Mouse (Mus musculus) kidney, postnatal 4 days (tissue): ENCODE measurements around the gene BC052040.

Experiments used
- DNase-seq, 2 experiments: peaks; one replicate each; pipeline ENCODE4 v3.0.0; 2021; ENCODE audit warnings: mixed read lengths in 2 of 2

The BC052040 gene

DNA sequence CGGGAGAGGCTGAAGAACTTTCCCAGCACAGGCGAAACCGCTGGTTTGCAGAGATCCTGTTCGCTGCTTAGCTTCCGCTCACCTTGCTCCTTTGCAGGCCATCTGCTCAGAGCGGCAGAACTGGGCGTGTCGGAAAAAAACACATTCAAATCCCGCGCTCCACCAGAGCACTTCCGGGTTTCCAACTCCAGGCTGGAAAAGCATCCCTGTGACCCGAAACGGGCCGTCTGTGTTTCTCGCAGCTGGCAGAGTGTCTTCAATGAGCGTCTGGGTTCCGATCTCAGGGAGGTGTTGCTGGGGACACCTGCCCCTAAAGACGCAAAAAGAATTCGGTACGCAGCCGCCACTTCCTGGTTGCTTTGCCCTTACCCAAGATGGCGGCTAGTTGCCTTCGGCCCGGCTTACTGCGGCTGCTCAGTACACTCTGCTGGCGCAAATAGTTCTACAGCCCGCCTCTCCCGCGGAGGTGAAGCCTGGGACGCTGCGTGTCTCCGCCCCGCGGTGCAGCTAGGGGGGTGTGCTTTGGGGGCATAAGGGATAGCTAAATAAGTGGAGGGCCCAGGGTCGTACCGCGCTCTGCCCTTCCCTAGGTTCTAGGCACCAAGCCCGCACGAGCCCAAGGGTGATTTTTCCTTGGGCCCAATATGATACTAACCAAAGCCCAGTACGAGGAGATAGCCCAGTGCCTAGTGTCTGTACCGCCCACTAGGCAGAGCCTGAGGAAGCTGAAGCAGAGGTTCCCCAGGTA, at the start of gene BC052040:
Gene BC052040 (plus strand): TSS at position 476 of the 748 bp plus-strand sequence.
- DNase-seq = peak; percentile 91 to 94

DNA sequence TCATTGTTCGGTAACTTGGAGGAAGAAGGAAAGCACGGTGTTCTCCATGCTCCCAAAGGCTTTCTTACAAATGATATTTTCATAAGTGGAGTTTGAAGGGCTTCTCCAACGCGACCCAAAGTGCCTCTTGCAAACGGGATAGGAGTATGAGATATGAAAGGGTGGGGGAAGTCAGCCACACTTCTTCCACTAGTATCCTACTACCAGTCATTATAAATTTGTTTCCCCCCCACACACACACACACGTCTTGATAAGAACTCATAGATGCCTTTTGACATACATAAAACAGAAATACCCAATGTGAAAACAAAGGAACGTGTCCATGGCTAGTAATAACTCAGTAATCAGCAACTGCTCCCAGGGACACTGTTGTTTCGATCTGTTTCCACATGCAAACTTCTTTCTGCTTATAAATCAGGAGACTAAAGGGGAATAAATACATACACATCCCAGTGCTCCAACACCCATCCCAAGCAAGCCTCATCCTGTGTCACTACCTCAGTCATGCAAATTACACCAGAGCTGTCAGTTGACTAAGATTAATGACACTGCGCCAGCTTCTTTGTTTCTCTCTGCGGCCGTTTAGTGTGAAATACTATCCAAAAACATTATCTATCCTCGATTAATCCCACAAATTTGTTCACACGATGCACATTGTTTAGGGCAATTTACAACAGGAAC, 43.4 kb upstream of the BC052040 start:
- no peak for DNase-seq

GRCm38 (mm10) chr2:115538691-115539283, 42.7 kb upstream of the BC052040 start:
- DNase-seq = no peak

DNA sequence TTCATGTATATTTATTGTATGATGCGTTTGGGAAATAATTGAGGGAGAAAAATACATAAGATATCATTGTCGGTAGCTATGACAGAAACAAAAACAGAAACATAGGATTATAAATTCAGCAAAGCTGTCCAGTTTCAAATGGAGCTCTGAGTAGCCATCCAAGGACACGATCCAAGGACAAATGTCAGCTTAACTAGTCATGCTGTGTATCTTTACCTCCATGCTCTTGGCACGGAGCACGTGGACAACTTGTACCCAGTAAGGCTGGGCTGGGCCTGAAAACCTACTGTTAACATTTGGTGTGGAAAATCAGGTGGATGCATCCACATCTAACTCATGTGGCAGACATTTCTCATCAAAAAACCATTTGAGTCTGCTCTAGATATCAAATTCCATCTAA, 41.8 kb upstream of the BC052040 start:
- no peak for DNase-seq

GRCm38 (mm10) chr2:115542401-115543123, 39.0 kb upstream of the BC052040 start:
- peak in 1 of 2 experiments; percentile 21 for DNase-seq

DNA sequence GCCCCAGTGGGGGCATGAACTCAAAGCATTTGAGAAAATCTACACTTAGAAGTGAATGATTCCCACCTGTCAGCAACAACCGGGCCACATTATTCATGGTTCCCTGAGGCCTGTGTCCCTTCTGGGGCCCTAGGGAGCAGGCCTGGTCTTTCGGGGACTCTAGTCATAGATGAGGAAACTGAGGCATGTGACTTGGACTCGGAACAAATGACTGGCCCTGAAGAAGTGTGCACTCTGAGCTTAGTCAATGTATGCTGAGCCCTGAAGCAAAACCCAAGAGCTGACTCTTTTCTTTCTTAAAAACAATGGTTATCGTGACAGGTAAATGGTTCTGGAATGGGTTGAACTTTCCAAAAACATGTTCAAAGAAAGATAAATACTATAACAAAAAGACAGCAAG, 38.3 kb upstream of the BC052040 start:
- peak in 1 of 2 experiments; percentile 9 for DNase-seq

DNA sequence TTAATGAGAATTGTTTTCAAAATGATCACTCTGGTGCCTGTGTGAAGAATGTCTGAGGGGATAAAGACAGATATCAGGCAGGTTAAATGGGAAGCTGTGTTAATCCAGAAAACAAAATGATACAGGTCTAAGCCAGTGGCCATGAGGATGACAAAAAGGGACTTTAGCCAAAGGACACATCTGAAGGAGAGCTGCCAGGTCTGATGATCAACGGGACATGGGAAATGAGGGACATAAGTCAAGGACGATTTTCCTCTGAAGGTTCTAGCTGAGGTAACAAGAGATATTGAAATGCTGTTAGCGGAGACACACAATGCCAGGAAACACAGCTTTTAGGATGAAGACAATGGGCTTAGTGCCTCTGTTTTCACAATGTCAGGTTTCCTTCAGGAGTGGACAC, 29.6 kb upstream of the BC052040 start:
- DNase-seq = no peak

DNA sequence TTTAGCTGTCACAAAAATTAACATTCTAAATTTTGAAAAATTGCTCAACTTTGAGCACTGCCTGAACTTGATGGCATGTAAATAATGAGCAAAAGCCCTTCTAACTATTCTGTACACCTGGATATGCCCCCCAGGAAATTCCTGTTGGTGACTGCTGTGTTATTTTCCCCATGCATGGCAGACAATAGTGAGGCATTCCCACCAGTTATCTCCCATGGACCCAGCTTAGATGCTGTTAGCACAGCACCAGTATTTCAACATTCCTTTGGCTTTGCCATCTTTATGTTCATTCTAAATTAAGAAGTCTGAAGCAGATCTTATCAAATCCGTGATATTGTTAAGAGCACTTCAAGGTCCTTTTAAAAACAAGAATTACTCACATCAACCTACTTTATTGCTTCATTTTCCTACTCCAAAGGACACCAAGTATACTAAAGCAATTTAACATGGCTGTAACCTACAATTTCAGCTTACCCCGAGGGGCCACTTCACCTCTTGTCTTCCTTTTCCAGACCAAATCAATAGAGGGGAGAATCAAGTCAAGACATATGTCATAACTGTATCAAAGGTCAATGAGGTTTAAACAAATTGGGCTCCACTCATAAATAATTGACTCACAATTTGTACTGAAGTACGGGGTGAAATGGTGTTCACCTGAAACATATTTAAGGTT, 19.2 kb upstream of the BC052040 start:
- DNase-seq = no peak

DNA sequence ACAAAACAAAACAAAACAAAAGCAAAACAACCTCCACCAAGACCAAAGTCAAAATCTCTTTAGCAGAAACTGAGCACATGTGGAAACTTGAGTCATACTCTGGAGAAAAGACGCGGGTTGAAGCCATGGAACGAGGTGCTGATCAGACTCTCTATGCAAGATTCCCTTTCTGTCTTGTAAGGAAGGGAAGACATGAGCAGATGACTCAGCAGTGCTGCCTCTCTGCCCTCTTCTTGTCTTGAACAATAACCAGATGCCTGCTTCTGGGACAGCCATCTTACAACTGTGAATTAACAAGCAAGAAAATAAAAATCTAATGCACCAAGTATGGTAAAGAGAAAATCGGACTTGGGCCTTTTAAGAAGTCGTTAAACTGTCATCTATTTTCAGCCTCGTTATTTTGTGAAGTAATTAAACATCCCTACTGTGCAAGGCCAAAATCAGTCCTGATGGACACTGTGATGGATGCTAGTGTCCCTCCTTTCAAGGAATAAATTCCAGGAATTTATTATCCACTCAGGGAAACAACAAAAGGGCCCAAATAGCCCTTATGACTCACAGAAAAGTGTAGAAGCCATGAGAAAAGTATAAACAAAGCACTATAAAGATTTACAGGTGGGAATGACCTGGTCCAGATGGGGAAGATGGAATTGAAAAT, 18.0 kb upstream of the BC052040 start:
- no peak for DNase-seq

GRCm38 (mm10) chr2:115571996-115572395, 9.5 kb upstream of the BC052040 start:
- no peak for DNase-seq

GRCm38 (mm10) chr2:115574802-115575201, 6.7 kb upstream of the BC052040 start:
- DNase-seq = no peak

DNA sequence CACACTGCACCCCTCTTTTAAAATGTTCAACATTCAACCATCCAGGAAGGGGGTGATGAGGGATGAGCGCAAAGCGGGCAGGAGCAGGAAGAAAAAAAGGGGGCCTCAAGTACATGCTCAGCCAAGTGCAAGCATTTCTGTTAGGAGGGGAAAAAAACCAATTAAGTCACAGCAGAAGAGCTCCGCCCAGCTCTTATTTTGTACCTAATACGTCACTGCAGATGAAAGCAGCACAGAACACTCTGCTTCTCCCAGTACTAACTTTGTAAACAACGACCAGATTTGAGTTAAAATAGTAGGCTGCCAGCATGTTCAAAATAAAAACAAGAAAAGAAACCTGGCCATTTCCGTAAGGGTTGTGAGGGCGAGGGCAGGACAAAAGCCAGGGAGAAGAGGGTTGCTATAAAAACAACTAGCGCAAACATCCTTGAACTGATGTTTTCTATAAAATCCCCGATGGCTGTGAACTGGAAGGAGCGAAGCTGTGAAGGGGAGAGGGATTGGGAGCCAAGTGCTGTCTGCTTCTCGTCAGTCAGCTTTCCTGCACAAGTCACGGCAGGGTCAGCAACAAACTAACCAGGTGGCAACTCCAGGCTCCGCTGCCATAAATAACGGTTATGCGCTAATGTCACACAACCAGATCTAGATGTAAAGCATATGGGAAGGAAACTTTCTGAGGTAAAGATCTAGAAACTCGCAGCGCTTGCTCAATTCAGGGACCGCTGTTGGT, 2.2 kb upstream of the BC052040 start:
- peak; percentile 18 to 39 for DNase-seq

GRCm38 (mm10) chr2:115579976-115580375, 1.5 kb upstream of the BC052040 start:
- DNase-seq = no peak

DNA sequence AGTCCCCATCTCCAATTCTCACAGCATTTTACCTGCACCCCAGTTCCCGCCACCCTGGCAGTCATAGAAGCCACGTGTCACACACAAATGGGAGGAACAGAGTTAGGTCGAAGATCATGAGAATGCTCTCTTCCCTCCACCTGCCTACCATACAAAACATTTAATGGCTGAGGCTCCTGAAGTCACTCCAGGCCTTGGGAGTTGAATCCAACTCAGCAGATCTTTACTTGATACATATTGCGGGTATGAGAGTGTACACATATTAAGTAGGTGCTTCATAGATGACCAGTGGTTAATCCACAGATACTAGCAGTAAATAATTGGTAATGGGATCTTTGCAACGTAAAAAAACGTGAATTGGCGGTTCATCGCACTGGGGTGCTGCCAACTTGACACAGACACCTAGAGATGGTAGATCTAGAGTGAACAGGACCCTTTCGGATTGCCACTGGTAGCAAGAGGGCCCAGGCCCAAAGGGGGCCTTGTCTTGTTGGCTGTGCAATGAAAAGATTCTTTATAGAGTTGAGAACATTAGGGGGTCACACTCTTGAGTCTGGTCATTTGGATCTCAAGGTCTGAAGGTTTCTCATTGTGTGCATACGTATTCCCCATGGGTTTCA, 583 bp downstream of the BC052040 start:
- DNase-seq = no peak

GRCm38 (mm10) chr2:115583776-115584175, 2.3 kb downstream of the BC052040 start:
- DNase-seq = no peak

- DNase-seq = no peak
These were observed 9.1 kb downstream of the BC052040 start for GRCm38 (mm10) chr2:115590602-115591001.

DNA sequence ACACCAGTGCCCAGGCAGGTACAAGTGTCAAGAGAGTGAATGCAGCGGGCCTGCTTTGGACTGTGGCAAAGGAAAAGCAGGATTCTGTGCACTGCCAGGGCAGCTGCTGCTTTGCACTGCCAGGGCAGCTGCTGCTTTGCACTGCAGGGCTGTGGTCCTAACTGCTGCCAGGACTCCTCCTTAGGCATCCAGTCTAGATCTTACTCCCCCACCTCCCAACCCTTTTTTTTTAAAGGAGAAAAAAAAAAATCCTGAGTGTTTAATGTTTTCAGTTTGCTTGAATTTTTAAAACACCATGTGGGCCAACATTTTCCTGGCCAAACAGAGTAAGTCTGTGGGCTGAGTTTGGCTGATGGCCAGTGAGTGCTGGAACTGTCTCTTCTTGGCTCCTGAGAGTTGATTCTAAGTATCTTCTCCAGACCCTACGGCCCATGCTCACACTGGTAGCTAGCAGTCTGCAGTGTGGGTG, 11.2 kb downstream of the BC052040 start:
- DNase-seq = peak; percentile 63 to 74

DNA sequence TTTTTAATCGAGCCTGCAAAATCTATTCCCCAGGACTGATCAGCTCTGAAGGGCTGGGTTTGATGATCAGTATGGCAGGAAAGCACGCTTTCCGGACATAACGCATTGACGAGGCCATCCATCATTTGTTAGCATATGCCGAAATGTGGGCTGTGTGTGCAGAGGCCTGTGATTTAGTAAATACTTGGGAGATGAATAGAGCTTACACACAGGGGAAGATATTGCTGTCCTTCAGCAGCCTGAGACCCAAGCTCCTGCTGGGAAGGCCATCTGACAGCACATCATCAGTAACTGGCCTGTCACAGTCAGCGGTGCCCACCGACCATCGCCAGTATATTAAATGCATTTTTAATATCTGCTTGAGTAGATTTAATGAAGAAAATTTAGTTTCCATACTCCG, 15.5 kb downstream of the BC052040 start:
- DNase-seq = no peak

- DNase-seq = no peak
These were observed 16.8 kb downstream of the BC052040 start for GRCm38 (mm10) chr2:115598266-115598665.

DNA sequence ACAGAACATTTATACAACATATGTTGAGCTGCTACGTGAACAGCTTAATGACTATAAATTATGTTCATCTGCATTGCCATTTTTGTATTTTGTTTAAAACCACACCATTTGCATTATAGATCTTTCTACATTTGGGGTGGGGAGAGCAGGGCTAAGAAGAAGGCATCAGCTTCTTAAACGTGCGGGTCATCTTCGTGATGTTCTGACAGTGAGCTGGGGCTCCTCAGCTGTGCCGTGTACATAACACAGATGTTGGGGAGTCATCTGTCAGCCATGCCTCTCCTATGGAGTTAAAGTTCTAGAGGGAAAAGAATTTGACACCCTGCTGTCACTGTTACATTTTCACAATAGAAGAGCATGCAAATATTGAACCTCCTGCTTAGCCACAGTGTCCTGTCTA, 19.2 kb downstream of the BC052040 start:
- no peak for DNase-seq

DNA sequence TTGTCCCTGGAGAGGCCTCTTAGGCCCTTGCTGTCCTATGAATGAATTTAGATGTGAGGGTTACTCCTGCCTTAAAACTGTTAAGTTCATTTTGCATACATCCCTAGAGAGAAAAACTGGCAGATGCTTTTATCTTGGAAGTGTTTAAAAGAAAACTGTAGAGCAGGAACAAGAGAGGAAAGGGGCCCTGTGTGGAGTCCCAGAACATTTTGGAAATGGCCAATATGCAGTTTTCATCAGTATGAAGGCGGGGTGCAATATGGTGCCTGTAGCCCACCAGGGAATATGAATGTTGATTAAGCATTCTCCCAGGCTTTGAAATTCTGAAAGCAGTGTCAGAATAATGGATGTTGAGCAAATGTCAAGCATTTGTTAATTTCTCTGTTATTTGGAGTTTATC, 19.8 kb downstream of the BC052040 start:
- DNase-seq = no peak
